Mouse (Mus musculus) embryonic stem cell, embryonic (primary cell): ENCODE data around the gene Gm14819.
"Not testable (repeated sequence)": the region's sequence is repeated elsewhere in the genome, so short reads cannot be mapped to it uniquely, and the experiment has no call there.

ENCODE experiments used
- CTCF ChIA-PET, 4 experiments: fragments of 300-600 bp in 2 of 4; fragments of 350-600 bp in 2 of 4; sonication (Branson Sonifier 250); formaldehyde crosslinking; loops; one replicate each; lab custom pipeline; 2022; ENCODE audit warnings: inconsistent platforms in 2 of 4; lab: Charles Lee
- POLR2A ChIA-PET, 4 experiments: fragments of 300-600 bp in 2 of 4; fragments of 350-600 bp in 2 of 4; sonication (Branson Sonifier 250); formaldehyde crosslinking; loops; one replicate each; lab custom pipeline; 2022; ENCODE audit warnings: antibody characterized with exemption in 4 of 4, inconsistent platforms in 1 of 4; lab: Charles Lee

Gene Gm14819

GRCm38 (mm10) chrX:35403883-35404282 lies at the start of gene Gm14819:
Gene Gm14819 (plus strand): TSS chrX:35404183.
- CTCF ChIA-PET, POLR2A ChIA-PET: not testable (repeated sequence)
